Mouse (Mus musculus) forebrain, postnatal 0 days (tissue): ENCODE data around the gene Calu. TPM values are rescaled to one million over a fixed set of nuclear protein-coding genes. Genes with fewer than 3 reads are reported as not detected.
"Not testable (repeated sequence)": the region's sequence is repeated elsewhere in the genome, so short reads cannot be mapped to it uniquely, and the experiment has no call there.

Experiments
- ATAC-seq: fragments of 200-750 bp; cut with Nextera tagmentation; 2 replicates; pipeline ENCODE4 v1.8.0; 2017; ENCODE audit warnings: mild to moderate bottlenecking, moderate library complexity
- DNase-seq: peaks from one replicate; pipeline ENCODE4 v3.0.0-alpha.2; 2015
- H3K27ac ChIP-seq: fragments of 300-500 bp; sonication (generic); 2 replicates; pipeline ENCODE4 v1.5.1; 2014; ENCODE audit warnings: low read depth, mild to moderate bottlenecking, antibody characterized with exemption, low read length, moderate library complexity, mixed read lengths
- H3K27me3 ChIP-seq: fragments of 300-500 bp; sonication (generic); 2 replicates; pipeline ENCODE4 v1.6.1; 2014; ENCODE audit warnings: mild to moderate bottlenecking, low read length, mixed read lengths; ENCODE audit not compliant: insufficient read depth
- H3K36me3 ChIP-seq: fragments of 300-500 bp; sonication (generic); 2 replicates; pipeline ENCODE4 v1.6.1; 2014; ENCODE audit warnings: mild to moderate bottlenecking, moderate library complexity; ENCODE audit not compliant: insufficient read depth
- H3K4me1 ChIP-seq: fragments of 300-500 bp; sonication (generic); 2 replicates; pipeline ENCODE4 v1.6.1; 2014; ENCODE audit warnings: antibody characterized with exemption; ENCODE audit not compliant: insufficient read depth
- H3K4me2 ChIP-seq: fragments of 300-500 bp; sonication (generic); 2 replicates; pipeline ENCODE4 v1.6.1; 2014; ENCODE audit warnings: low read depth, mild to moderate bottlenecking, moderate library complexity
- H3K4me3 ChIP-seq: fragments of 300-500 bp; sonication (generic); 2 replicates; pipeline ENCODE4 v1.5.1; 2014; ENCODE audit warnings: low read depth, low read length, mixed read lengths
- H3K9ac ChIP-seq: fragments of 300-500 bp; sonication (generic); 2 replicates; pipeline ENCODE4 v1.6.1; 2014; ENCODE audit warnings: mild to moderate bottlenecking
- H3K9me3 ChIP-seq: fragments of 300-500 bp; sonication (generic); 2 replicates; pipeline ENCODE4 v1.6.1; 2016; ENCODE audit warnings: low read length
- CTCF ChIP-seq: sonication (generic); IDR thresholded peaks from 2 replicates; pipeline ENCODE4 v1.5.1; 2016; ENCODE audit warnings: antibody characterized with exemption, control low read depth, low read depth
- WGBS: fragments of 180-500 bp; shearing (Covaris S2); extraction: QIAGEN DNeasy Blood & Tissue Kit; methylation state at CpG from one replicate; pipeline ENCODE4 v1.1.7; 2014; 5-methylcytosine and 5-hydroxymethylcytosine counted together
- polyA plus RNA-seq: library from polyadenylated mRNA; unstranded; fragments of >200 nt; fragmentation: Nextera tagmentation; extraction: Ambion mirVana; gene quantifications from 2 replicates; pipeline ENCODE4 v1.2.1, GENCODE M21; 2015
- total RNA-seq: library from RNA; depleted of rRNA; stranded (reverse); fragments of >200 nt; gene quantifications from 2 replicates; pipeline ENCODE4 v1.2.3, GENCODE M21; 2014

Calu gene
- total and polyA plus RNA-seq, 2 experiments from 2014 or later = 134 to 159 TPM

GRCm38 (mm10) chr6:29388606-29389080 is 40.8 kb downstream of the Calu start:
- Histone ChIP-seq H3K4me2 (no peak overlapping the region), H3K9ac (no peak overlapping the region), H3K27ac (no peak overlapping the region), H3K4me3 (no peak overlapping the region), H3K9me3 (no peaks in the 10 kb centered on the region), H3K36me3 (no peaks in the 10 kb centered on the region), H3K4me1 (peaks cover 2% of the 10 kb centered on the region; the same call in 1 of the 2 replicates), H3K27me3 (no peaks in the 10 kb centered on the region)
- TF ChIP-seq CTCF = no peak
- ATAC-seq = peak; percentile 88
- 6% methylated on average over 11 of the region's 11 CpGs for WGBS
- DNase-seq = peak; percentile 80

GRCm38 (mm10) chr6:29389425-29389824 is 41.6 kb downstream of the Calu start:
- no peak for DNase-seq
- Histone ChIP-seq H3K36me3 (no peaks in the 10 kb centered on the region), H3K27me3 (no peaks in the 10 kb centered on the region), H3K4me1 (peaks cover 2% of the 10 kb centered on the region; the same call in 1 of the 2 replicates), H3K9ac (no peak overlapping the region), H3K9me3 (no peaks in the 10 kb centered on the region), H3K27ac (no peak overlapping the region), H3K4me3 (no peak overlapping the region), H3K4me2 (no peak overlapping the region)
- no peak for TF ChIP-seq CTCF
- no peak for ATAC-seq
- 58% methylated on average over 9 of the region's 9 CpGs for WGBS

- ATAC-seq, H3K9ac ChIP-seq, H3K27me3 ChIP-seq, H3K4me3 ChIP-seq, H3K4me1 ChIP-seq, H3K4me2 ChIP-seq, H3K9me3 ChIP-seq, DNase-seq, H3K27ac ChIP-seq, H3K36me3 ChIP-seq: not testable (repeated sequence)
- 96% methylated on average over 1 of the region's 1 CpGs for WGBS
Observed at GRCm38 (mm10) chr6:29390500-29390899, 42.6 kb downstream of the Calu start.

GRCm38 (mm10) chr6:29391241-29391640 is 43.4 kb downstream of the Calu start:
- not testable (repeated sequence) for ATAC-seq, H3K36me3 ChIP-seq
- 80% methylated on average over 8 of the region's 8 CpGs for WGBS

GRCm38 (mm10) chr6:29391802-29392201 is 43.9 kb downstream of the Calu start:
- Histone ChIP-seq H3K9ac (no peak overlapping the region), H3K4me2 (no peak overlapping the region), H3K27ac (no peak overlapping the region), H3K9me3 (no peaks in the 10 kb centered on the region), H3K27me3 (no peaks in the 10 kb centered on the region), H3K4me1 (peaks cover 7% of the 10 kb centered on the region; the same call in 1 of the 2 replicates), H3K4me3 (no peak overlapping the region), H3K36me3 (no peaks in the 10 kb centered on the region)
- 68% methylated on average over 4 of the region's 4 CpGs for WGBS
- no peak for ATAC-seq
- peak; percentile 53 for TF ChIP-seq CTCF
- no peak for DNase-seq

More at GRCm38 (mm10) chr6:29391241-29391640, 43.4 kb downstream of the Calu start:
- not testable (repeated sequence) for H3K4me3 ChIP-seq, H3K4me2 ChIP-seq, H3K9me3 ChIP-seq, DNase-seq, H3K27ac ChIP-seq, H3K27me3 ChIP-seq, H3K4me1 ChIP-seq, H3K9ac ChIP-seq

- H3K4me2 ChIP-seq = no peak overlapping the region
- ATAC-seq = no peak
- H3K27ac ChIP-seq = no peak overlapping the region
- peaks cover 5% of the 10 kb centered on the region; the same call in 1 of the 2 replicates for H3K4me1 ChIP-seq
- no peak for DNase-seq
- no peak for TF ChIP-seq CTCF
- no peaks in the 10 kb centered on the region for H3K27me3 ChIP-seq
- H3K9me3 ChIP-seq = no peaks in the 10 kb centered on the region
- 50% methylated on average over 1 of the region's 1 CpGs for WGBS
- no peaks in the 10 kb centered on the region for H3K36me3 ChIP-seq
- H3K9ac ChIP-seq = no peak overlapping the region
- no peak overlapping the region for H3K4me3 ChIP-seq
Observed at GRCm38 (mm10) chr6:29394286-29394685, 46.4 kb downstream of the Calu start.

- Histone ChIP-seq H3K27me3 (no peaks in the 10 kb centered on the region), H3K27ac (peak within 1 kb of the TSS; percentile 76), H3K9ac (peak within 1 kb of the TSS; percentile 72), H3K4me1 (peaks cover 5% of the 10 kb centered on the region; the same call in 1 of the 2 replicates), H3K4me2 (peak within 1 kb of the TSS; percentile 88), H3K36me3 (no peaks in the 10 kb centered on the region), H3K4me3 (peak within 1 kb of the TSS; percentile 67), H3K9me3 (no peaks in the 10 kb centered on the region)
- DNase-seq = peak; percentile 70
- TF ChIP-seq CTCF = no peak
- WGBS = 2% methylated on average over 46 of the region's 49 CpGs
- peak; percentile 90 for ATAC-seq
Observed at GRCm38 (mm10) chr6:29395910-29396713, 48.2 kb downstream of the Calu start, which contains the start of gene Ccdc136. Gene Ccdc136 (plus strand): TSS chr6:29396309.
